Mouse (Mus musculus) frontal cortex, adult 2 months (tissue): ENCODE data around the gene Igsf9. TPM values are rescaled to one million over a fixed set of nuclear protein-coding genes. Genes with fewer than 3 reads are reported as not detected.
A peak's percentile ranks its signal among the peaks of the same experiment; 100 is the strongest.

Source experiments
- DNase-seq, 2 experiments: peaks; one replicate each; pipeline ENCODE4 v3.0.0; 2022; ENCODE audit warnings: low spot score in 1 of 2; ENCODE audit errors: extremely low spot score in 1 of 2
- polyA plus RNA-seq: library from polyadenylated mRNA; depleted of rRNA; stranded (reverse); fragments of >200 nt; gene quantifications from 2 replicates; pipeline ENCODE4 v1.2.3, GENCODE M21; 2012

Igsf9 gene
- polyA plus RNA-seq, 1 experiment: 13.3 TPM

- DNase-seq: no peak
Measured at GRCm38 (mm10) chr1:172463387-172464333, 17.9 kb upstream of the Igsf9 start.

GRCm38 (mm10) chr1:172468301-172468877 is 13.2 kb upstream of the Igsf9 start:
- no peak for DNase-seq

DNA sequence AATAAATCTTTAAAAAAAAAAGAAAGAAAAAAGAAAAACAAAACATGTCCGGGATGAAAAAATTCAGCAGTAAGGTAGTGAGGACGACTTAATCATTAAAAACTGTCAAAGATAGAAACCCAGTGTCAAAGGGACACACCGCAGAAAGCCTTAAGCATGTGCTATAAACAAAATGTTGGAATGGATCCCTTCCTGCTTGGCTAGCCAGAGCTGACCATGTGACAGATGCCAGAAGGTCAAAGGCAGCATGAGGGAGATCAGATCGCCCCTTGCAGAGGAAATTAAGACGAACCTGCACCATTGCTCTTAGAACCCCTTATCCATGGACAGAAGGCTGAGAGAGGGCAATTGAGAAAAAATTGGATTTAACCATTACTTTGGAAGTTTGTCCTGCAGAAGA is 12.2 kb upstream of the Igsf9 start:
- no peak for DNase-seq

DNA sequence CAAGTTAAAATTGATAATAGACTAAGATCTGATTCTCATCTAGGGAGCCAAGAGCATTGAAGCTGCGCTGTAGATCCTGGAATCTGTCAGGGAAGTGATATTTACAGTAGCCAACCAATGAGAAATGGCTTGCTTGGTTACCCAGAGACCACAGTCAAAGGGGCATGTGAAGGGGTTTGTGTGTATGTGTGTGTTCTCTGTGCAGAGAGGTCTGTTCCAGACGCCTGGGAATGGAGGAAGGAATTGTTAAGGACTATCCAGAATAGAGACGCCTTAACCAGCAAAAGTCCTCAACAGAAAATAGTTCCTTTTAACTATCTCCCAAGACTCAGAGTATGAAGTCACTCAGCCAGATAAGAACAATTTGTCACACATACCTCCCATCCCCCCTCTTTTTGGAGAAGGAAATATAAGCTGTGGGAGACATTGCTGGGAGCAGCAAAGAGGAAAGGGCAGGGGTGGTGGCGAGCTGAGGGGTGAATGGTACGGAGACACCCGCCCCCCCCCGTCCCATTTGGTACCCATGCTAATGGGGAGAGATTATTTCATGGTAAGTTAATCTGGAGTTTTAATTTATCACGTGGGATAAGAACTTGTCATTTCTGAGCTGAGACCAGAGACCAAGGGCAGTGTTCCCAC is 11.7 kb upstream of the Igsf9 start:
- no peak for DNase-seq

GRCm38 (mm10) chr1:172472909-172473308 is 8.7 kb upstream of the Igsf9 start:
- no peak for DNase-seq

DNA sequence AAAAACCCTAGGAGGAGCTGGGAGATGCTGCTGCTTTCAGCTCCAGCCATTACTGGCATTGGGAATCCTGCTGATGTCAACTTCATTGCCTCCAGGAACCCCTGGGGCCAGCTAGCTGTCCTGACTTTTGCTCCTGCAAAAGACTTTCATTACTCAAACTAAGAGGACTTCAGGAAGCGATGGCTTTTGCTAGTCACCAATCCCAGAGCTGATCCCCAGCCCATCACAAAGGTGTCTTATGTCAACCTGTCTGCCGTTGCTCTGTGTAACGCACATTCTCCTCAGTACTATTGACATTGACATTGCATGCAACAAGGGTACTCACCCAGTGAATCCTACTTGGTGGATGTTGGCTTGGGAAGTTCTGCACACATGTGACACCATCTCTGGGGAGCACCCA is 7.4 kb upstream of the Igsf9 start:
- no peak for DNase-seq

DNA sequence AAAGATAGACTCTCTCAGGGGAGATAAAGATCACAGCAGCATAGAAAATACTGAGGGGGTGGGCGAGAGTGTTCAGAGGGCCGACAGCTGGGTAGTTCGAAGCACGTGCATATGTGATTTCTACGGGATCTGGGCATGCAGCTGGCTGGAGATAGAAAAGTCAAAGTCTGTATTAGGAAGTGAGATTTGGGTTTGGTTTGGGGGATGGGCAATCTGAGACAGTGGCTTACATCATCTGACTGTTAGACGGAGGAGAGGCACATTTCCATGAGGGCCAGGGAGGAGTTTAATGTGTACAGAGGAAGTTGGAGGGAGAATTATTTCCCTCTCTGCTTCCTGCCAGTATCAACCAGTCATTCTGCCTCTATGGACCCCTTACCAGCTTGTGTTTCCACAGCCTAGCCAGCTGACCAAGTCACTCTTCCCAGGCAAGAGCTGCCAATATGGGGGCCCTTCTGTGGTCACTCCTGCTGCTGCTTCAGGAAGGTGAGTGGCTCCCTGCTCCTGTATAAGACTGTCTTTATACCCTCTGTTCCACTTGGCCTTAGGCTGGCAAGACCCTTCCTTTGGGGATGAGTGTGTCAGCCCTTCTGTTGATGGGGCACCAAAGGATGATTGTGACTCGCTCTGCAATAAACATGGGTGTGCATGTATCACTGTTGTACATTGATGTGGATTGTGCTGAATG is 6.4 kb upstream of the Igsf9 start, which contains the start of gene Slamf9:
Gene Slamf9 (plus strand): TSS at position 305 of the 688 bp plus-strand sequence.
- no peak for DNase-seq

GRCm38 (mm10) chr1:172478020-172478419 is 3.6 kb upstream of the Igsf9 start:
- DNase-seq: no peak

- no peak for DNase-seq
Measured at GRCm38 (mm10) chr1:172480376-172480775, 1.2 kb upstream of the Igsf9 start.

DNA sequence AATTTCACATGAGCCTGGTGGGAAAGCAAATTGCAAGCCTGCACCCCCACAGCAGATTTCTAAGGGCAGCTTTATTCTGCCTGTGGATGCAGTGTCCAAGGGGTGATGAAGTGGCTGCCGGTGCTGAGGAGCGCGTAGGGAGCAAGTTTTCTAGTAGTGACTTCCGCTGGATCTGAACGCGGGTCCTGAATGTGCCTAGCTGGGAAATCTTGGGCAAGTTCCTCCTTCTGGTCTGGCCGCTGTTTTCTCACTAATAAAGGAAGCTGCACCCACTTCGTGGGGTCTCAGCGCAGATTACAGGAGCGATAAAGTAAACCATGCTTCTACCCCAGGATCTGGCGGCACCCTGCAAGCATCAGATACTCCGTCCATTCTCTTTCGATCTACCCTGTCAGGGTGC is 477 bp upstream of the Igsf9 start:
- DNase-seq: no peak

- no peak for DNase-seq
Measured at GRCm38 (mm10) chr1:172482518-172483360, 1.2 kb downstream of the Igsf9 start.

GRCm38 (mm10) chr1:172483361-172483660 is 1.7 kb downstream of the Igsf9 start:
- no peak for DNase-seq

GRCm38 (mm10) chr1:172484236-172484635 is 2.6 kb downstream of the Igsf9 start:
- no peak for DNase-seq

DNA sequence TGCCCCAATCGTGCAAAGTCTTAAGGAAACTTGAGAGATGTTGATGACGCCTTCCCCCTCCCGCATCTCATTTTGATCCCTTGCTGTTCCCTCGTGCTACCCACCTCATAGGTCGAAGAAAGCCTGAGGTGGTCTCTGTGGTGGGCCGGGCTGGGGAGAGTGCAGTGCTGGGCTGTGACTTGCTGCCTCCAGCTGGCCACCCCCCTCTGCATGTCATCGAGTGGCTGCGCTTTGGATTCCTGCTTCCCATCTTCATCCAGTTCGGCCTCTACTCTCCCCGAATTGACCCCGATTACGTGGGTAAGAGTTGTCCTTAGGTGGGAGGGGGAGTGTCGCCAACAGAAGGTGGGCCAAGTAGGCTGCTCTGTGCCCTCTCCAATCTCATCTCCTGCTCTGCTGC is 3.1 kb downstream of the Igsf9 start:
- DNase-seq: no peak

GRCm38 (mm10) chr1:172485821-172486220 is 4.2 kb downstream of the Igsf9 start:
- peak in 1 of 2 experiments; percentile 23 for DNase-seq

DNA sequence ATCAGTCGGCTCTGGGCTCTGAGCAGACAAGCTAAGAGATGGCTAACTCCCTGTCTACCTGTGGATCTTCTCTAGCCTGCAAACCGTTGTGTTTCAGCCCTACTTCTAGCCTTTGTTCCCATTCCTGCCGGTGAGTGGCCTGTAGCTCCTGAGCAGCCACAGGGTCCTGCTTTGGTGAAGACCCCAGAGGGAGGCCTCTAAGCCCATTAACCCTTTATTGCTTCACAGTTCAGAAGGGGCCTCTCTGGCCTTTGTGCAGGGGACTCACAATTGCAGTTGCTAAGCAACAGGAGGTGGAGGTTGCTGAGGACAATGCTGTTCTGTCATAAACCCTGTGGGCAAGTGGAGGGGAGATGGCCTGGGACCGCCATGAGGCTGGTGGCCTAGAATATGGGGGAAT is 4.6 kb downstream of the Igsf9 start:
- no peak for DNase-seq

DNA sequence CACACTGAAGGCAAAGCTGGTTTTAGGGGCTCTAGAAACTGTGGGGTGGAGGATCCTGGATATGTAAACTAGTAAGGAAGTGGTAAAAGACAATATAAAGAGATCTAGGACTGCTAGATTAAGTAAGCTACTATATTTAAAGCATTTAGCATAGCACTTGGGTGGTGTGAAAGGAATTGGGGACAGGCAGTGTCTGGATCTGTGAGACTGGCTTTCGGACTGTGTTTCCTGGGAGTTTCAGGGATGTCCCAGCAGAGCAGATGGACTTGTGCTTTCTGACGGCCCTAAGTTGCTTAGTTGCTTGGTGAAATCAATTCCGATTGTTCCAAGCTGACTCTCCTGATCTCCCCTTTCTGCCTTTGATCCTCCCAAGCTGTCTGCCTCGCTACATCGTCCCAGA is 5.1 kb downstream of the Igsf9 start:
- no peak for DNase-seq

GRCm38 (mm10) chr1:172487859-172488258 is 6.3 kb downstream of the Igsf9 start:
- DNase-seq: peak in 1 of 2 experiments; percentile 27

GRCm38 (mm10) chr1:172488831-172489230 is 7.2 kb downstream of the Igsf9 start:
- DNase-seq: no peak

DNA sequence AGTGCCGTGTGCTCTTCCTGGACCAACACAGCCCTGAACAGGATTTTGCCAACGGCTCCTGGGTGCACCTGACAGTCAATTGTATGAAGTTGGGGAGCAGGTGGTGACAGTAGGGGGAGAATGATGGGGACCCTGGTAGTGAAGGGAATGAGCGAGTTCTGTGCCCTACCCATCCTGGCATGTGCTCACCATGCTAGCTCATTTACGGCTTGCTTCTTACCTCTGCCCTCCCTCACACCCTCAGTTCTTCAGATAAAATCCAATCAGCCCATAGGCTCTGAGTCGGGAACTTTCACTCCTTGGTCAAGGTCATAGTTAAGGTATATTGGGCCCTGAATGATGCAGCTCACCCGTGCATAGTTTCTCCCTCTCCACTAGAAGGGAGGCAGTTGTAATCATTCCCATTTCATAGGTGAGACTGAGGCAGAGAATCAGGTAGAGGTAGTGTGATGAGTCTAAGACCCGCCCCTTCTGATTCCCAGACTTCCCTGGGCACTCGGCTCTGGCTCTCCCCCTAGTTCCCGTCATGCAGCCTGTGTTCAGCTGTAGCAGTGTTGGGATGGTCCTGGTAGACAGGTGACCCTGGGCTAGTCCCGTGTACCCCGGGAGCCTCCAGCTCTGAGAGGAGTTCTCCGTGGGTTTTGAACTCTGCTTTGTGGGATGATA is 8.1 kb downstream of the Igsf9 start:
- no peak for DNase-seq
